Mouse (Mus musculus) heart, postnatal 4 days (tissue): Measurements from ENCODE around the gene Myocd. TPM values are rescaled to one million over a fixed set of nuclear protein-coding genes. Genes with fewer than 3 reads are reported as not detected.

Source experiments
- DNase-seq: peaks from one replicate; pipeline ENCODE4 v3.0.0; 2021
- total RNA-seq, 2 experiments: library from RNA; stranded (reverse); gene quantifications; 2 replicates each; pipeline ENCODE4 v1.2.3; 2021

Myocd gene
- 100 to 1,000 TPM; 113 to 131 TPM for total RNA-seq

GRCm38 (mm10) chr11:65269851-65270473 lies at the start of gene Myocd:
TSS of gene Myocd (minus strand) at chr11:65269989.
- peak; percentile 82 for DNase-seq

- peak; percentile 64 for DNase-seq
Measured at GRCm38 (mm10) chr11:65303824-65304223, 34.0 kb upstream of the Myocd start.

- no peak for DNase-seq
Measured at GRCm38 (mm10) chr11:65294128-65294833, 24.5 kb upstream of the Myocd start.

GRCm38 (mm10) chr11:65292994-65293393 lies 23.2 kb upstream of the Myocd start:
- DNase-seq: no peak

- no peak for DNase-seq
Measured at GRCm38 (mm10) chr11:65287706-65288105, 17.9 kb upstream of the Myocd start.

- DNase-seq: no peak
Measured at GRCm38 (mm10) chr11:65286211-65286610, 16.4 kb upstream of the Myocd start.

GRCm38 (mm10) chr11:65275441-65275840 lies 5.7 kb upstream of the Myocd start:
- DNase-seq: no peak

- peak; percentile 44 for DNase-seq
Measured at GRCm38 (mm10) chr11:65271000-65271399, 1.2 kb upstream of the Myocd start.

- DNase-seq: peak; percentile 46
Measured at GRCm38 (mm10) chr11:65268310-65268709, 1.5 kb downstream of the Myocd start.

GRCm38 (mm10) chr11:65263466-65263865 lies 6.3 kb downstream of the Myocd start:
- no peak for DNase-seq

GRCm38 (mm10) chr11:65258997-65259396 lies 10.8 kb downstream of the Myocd start:
- no peak for DNase-seq

GRCm38 (mm10) chr11:65256143-65256542 lies 13.6 kb downstream of the Myocd start:
- DNase-seq: no peak

- no peak for DNase-seq
Measured at GRCm38 (mm10) chr11:65255564-65255963, 14.2 kb downstream of the Myocd start.

GRCm38 (mm10) chr11:65250366-65250765 lies 19.4 kb downstream of the Myocd start:
- DNase-seq: no peak

- DNase-seq: no peak
Measured at GRCm38 (mm10) chr11:65246301-65247054, 23.3 kb downstream of the Myocd start.

- DNase-seq: peak; percentile 59
Measured at GRCm38 (mm10) chr11:65243593-65243992, 26.2 kb downstream of the Myocd start.

GRCm38 (mm10) chr11:65240521-65240920 lies 29.3 kb downstream of the Myocd start:
- DNase-seq: no peak

- DNase-seq: no peak
Measured at GRCm38 (mm10) chr11:65237896-65238295, 31.9 kb downstream of the Myocd start.

GRCm38 (mm10) chr11:65236907-65237306 lies 32.9 kb downstream of the Myocd start:
- no peak for DNase-seq

- DNase-seq: no peak
Measured at GRCm38 (mm10) chr11:65235374-65235773, 34.4 kb downstream of the Myocd start.

- no peak for DNase-seq
Measured at GRCm38 (mm10) chr11:65231771-65232170, 38.0 kb downstream of the Myocd start.

GRCm38 (mm10) chr11:65226766-65227165 lies 43.0 kb downstream of the Myocd start:
- DNase-seq: peak; percentile 45

- DNase-seq: peak; percentile 56
Measured at GRCm38 (mm10) chr11:65214954-65215629, 54.7 kb downstream of the Myocd start.
